Mouse (Mus musculus) liver, embryonic 14.5 days (tissue): ENCODE results near the gene Tada2a. TPM values are rescaled to one million over a fixed set of nuclear protein-coding genes. Genes with fewer than 3 reads are reported as not detected.
A peak's percentile ranks its signal among the peaks of the same experiment; 100 is the strongest.

Experiments used
- ATAC-seq: fragments of 200-750 bp; cut with Nextera tagmentation; 2 replicates; pipeline ENCODE4 v1.8.0; 2017; ENCODE audit warnings: moderate number of reproducible peaks, mild to moderate bottlenecking, moderate library complexity; ENCODE audit not compliant: insufficient read depth
- DNase-seq, 3 experiments: peaks; one replicate each; pipeline ENCODE4 v3.0.0-alpha.2; 2012 to 2013; ENCODE audit warnings: low read depth in 3 of 3, low spot score in 3 of 3
- H3K27ac ChIP-seq: fragments of 300-500 bp; sonication (generic); 2 replicates; pipeline ENCODE4 v1.5.1; 2014; ENCODE audit warnings: moderate library complexity, mild to moderate bottlenecking, control low read depth, inconsistent platforms
- H3K27me3 ChIP-seq: fragments of 300-500 bp; sonication (generic); 2 replicates; pipeline ENCODE4 v1.6.1; 2014; ENCODE audit warnings: mild to moderate bottlenecking, low read length, moderate library complexity; ENCODE audit not compliant: control insufficient read depth, insufficient read depth
- H3K36me3 ChIP-seq: fragments of 300-500 bp; sonication (generic); replicated peaks from 2 replicates; pipeline ENCODE4 v1.6.1; 2014; ENCODE audit warnings: low read depth; ENCODE audit not compliant: control insufficient read depth, insufficient read depth
- H3K4me1 ChIP-seq, 2 experiments: fragments of 200-500 bp in 1 of 2; fragments of 300-500 bp in 1 of 2; sonication (generic) in 1 of 2; replicated peaks; 2 replicates each; pipeline ENCODE4 v1.6.1; 2012 to 2014; ENCODE audit warnings: antibody characterized with exemption in 1 of 2, inconsistent platforms in 1 of 2, low read length in 1 of 2; ENCODE audit not compliant: control insufficient read depth in 2 of 2, insufficient read depth in 2 of 2
- H3K4me2 ChIP-seq: fragments of 300-500 bp; sonication (generic); 2 replicates; pipeline ENCODE4 v1.6.1; 2014; ENCODE audit warnings: low read depth, mild to moderate bottlenecking, control low read depth, moderate library complexity
- H3K4me3 ChIP-seq, 2 experiments: fragments of 200-500 bp in 1 of 2; fragments of 300-500 bp in 1 of 2; sonication (generic) in 1 of 2; 2 replicates each; pipeline ENCODE4 v1.5.1; 2012 to 2014; ENCODE audit warnings: low read depth in 2 of 2, low read length in 2 of 2, mild to moderate bottlenecking in 2 of 2, control low read depth in 1 of 2, inconsistent platforms in 1 of 2, moderate library complexity in 1 of 2; ENCODE audit not compliant: insufficient read depth in 1 of 2
- H3K9ac ChIP-seq: fragments of 300-500 bp; sonication (generic); replicated peaks from 2 replicates; pipeline ENCODE4 v1.6.1; 2014; ENCODE audit warnings: mild to moderate bottlenecking, control low read depth, moderate library complexity
- H3K9me3 ChIP-seq: fragments of 300-500 bp; sonication (generic); 2 replicates; pipeline ENCODE4 v1.6.1; 2016; ENCODE audit warnings: low read length, mixed read lengths; ENCODE audit not compliant: control insufficient read depth
- CTCF ChIP-seq: IDR thresholded peaks from 2 replicates; pipeline ENCODE4 v1.5.1; 2016; ENCODE audit warnings: antibody characterized with exemption, low read depth, control low read depth
- EP300 ChIP-seq: IDR thresholded peaks from 2 replicates; pipeline ENCODE4 v1.6.1; 2016; ENCODE audit warnings: antibody characterized with exemption, low read depth
- WGBS: fragments of 180-500 bp; shearing (Covaris S2); extraction: QIAGEN DNeasy Blood & Tissue Kit; methylation state at CpG from one replicate; pipeline ENCODE4 v1.1.7; 2014; ENCODE audit not compliant: insufficient replicate concordance; 5-methylcytosine and 5-hydroxymethylcytosine counted together
- polyA plus RNA-seq, 2 experiments: library from polyadenylated mRNA; depleted of rRNA in 1 of 2; stranded (reverse) in 1 of 2; unstranded in 1 of 2; fragments of >200 nt; fragmentation: Nextera tagmentation in 1 of 2; extraction: Ambion mirVana in 1 of 2; gene quantifications; 2 replicates each; pipeline versions ENCODE4 v1.2.1 to v1.2.3; 2012 to 2014

The Tada2a gene
- polyA plus RNA-seq, 2 experiments = 9.0 to 9.6 TPM

- Histone ChIP-seq H3K27me3 (no peaks in the 10 kb centered on the region; the same call in 1 of the 2 replicates), H3K27ac (no peak within 1 kb of the TSS), H3K9ac (no peak within 1 kb of the TSS), H3K9me3 (no peaks in the 10 kb centered on the region), H3K4me1 (no peaks in the 10 kb centered on the region; a peak in 1 of 4 replicates), H3K4me3 (no peak within 1 kb of the TSS), H3K4me2 (no peak within 1 kb of the TSS), H3K36me3 (no peaks in the 10 kb centered on the region)
- ATAC-seq = no peak
- DNase-seq = no peak
- TF ChIP-seq EP300 (no peak), CTCF (no peak)
- 68% methylated on average over 5 of the region's 5 CpGs for WGBS
These were observed 37.7 kb upstream of the Tada2a start, which contains the start of gene Gm11437 for GRCm38 (mm10) chr11:84167046-84167526. TSS of gene Gm11437 (minus strand) at chr11:84167476.

GRCm38 (mm10) chr11:84164561-84164960 lies 35.2 kb upstream of the Tada2a start:
- no peak for ATAC-seq
- Histone ChIP-seq H3K4me3 (no peak overlapping the region), H3K27me3 (no peaks in the 10 kb centered on the region; the same call in 1 of the 2 replicates), H3K4me1 (no peaks in the 10 kb centered on the region; a peak in 1 of 4 replicates), H3K9me3 (no peaks in the 10 kb centered on the region), H3K36me3 (no peaks in the 10 kb centered on the region), H3K4me2 (no peak overlapping the region), H3K9ac (no peak overlapping the region), H3K27ac (no peak overlapping the region)
- WGBS = 68% methylated on average over 4 of the region's 4 CpGs
- no peak for DNase-seq
- TF ChIP-seq CTCF = no peak
- TF ChIP-seq EP300 = no peak

GRCm38 (mm10) chr11:84164123-84164522 lies 34.7 kb upstream of the Tada2a start:
- Histone ChIP-seq H3K9ac (no peak overlapping the region), H3K27me3 (no peaks in the 10 kb centered on the region; the same call in 1 of the 2 replicates), H3K9me3 (no peaks in the 10 kb centered on the region), H3K4me3 (no peak overlapping the region), H3K36me3 (no peaks in the 10 kb centered on the region), H3K4me1 (no peaks in the 10 kb centered on the region; a peak in 1 of 4 replicates), H3K27ac (no peak overlapping the region), H3K4me2 (no peak overlapping the region)
- 66% methylated on average over 6 of the region's 6 CpGs for WGBS
- no peak for ATAC-seq
- no peak for TF ChIP-seq EP300
- TF ChIP-seq CTCF = no peak
- DNase-seq = no peak

- no peak overlapping the region for H3K27ac ChIP-seq
- TF ChIP-seq EP300 (no peak), CTCF (no peak)
- H3K4me2 ChIP-seq = no peak overlapping the region
- H3K27me3 ChIP-seq = no peaks in the 10 kb centered on the region
- DNase-seq (no peak), ATAC-seq (no peak)
- no peaks in the 10 kb centered on the region for H3K36me3 ChIP-seq
- no peak overlapping the region for H3K4me3 ChIP-seq
- H3K9me3 ChIP-seq = no peaks in the 10 kb centered on the region
- H3K9ac ChIP-seq = no peak overlapping the region
- WGBS = 75% methylated on average over 4 of the region's 4 CpGs
- no peaks in the 10 kb centered on the region for H3K4me1 ChIP-seq
These were observed 27.3 kb upstream of the Tada2a start for GRCm38 (mm10) chr11:84156535-84157262.

GRCm38 (mm10) chr11:84150884-84151283 lies 21.5 kb upstream of the Tada2a start:
- no peak for DNase-seq

More at GRCm38 (mm10) chr11:84150884-84151283, 21.5 kb upstream of the Tada2a start:
- no peaks in the 10 kb centered on the region for H3K9me3 ChIP-seq
- ATAC-seq = no peak
- no peak overlapping the region for H3K4me3 ChIP-seq
- H3K9ac ChIP-seq = no peak overlapping the region
- WGBS = 55% methylated on average over 2 of the region's 2 CpGs
- TF ChIP-seq EP300 = no peak
- peak; percentile 58 for TF ChIP-seq CTCF
- H3K36me3 ChIP-seq = no peaks in the 10 kb centered on the region
- H3K4me2 ChIP-seq = no peak overlapping the region
- H3K27me3 ChIP-seq = no peaks in the 10 kb centered on the region
- peaks cover 0 to 4% of the 10 kb centered on the region in 2 experiments; a peak in 1 of 4 replicates for H3K4me1 ChIP-seq
- H3K27ac ChIP-seq = no peak overlapping the region
